Mouse (Mus musculus): Measurements from ENCODE around the gene Rassf2. TPM values are rescaled to one million over a fixed set of nuclear protein-coding genes. Genes with fewer than 3 reads are reported as not detected.

Rassf2 gene
- polyA plus RNA-seq, 1 experiment from 2014 or later, result 4.7 TPM

- H3K27ac ChIP-seq, result no peak overlapping the region
- no peaks in the 10 kb centered on the region for H3K27me3 ChIP-seq (ENCODE audit: insufficient read depth, poor library complexity, severe bottlenecking)
- H3K4me3 ChIP-seq, result no peak overlapping the region
- no peak for DNase-seq (ENCODE audit: low spot score)
- peaks cover 14% of the 10 kb centered on the region for H3K4me1 ChIP-seq
- no peaks in the 10 kb centered on the region for H3K9me3 ChIP-seq
- WGBS, result 87% methylated on average over 4 of the region's 4 CpGs
- H3K36me3 ChIP-seq, result no peaks in the 10 kb centered on the region
These were observed 16.9 kb downstream of the Rassf2 start for GRCm38 (mm10) chr2:132013152-132013551.

GRCm38 (mm10) chr2:132010781-132011180, 19.3 kb downstream of the Rassf2 start:
- WGBS, result 98% methylated on average over 2 of the region's 2 CpGs
- DNase-seq (ENCODE audit: low spot score), result no peak

GRCm38 (mm10) chr2:132008186-132008585, 21.9 kb downstream of the Rassf2 start:
- Histone ChIP-seq H3K36me3 (no peaks in the 10 kb centered on the region), H3K27me3 (ENCODE audit: insufficient read depth, poor library complexity, severe bottlenecking) (no peaks in the 10 kb centered on the region), H3K9me3 (no peaks in the 10 kb centered on the region), H3K4me3 (no peak overlapping the region), H3K27ac (no peak overlapping the region), H3K4me1 (peaks cover 21% of the 10 kb centered on the region)
- DNase-seq (ENCODE audit: low spot score), result no peak
- 48% methylated on average over 4 of the region's 4 CpGs for WGBS

More at GRCm38 (mm10) chr2:132010781-132011180, 19.3 kb downstream of the Rassf2 start:
- no peaks in the 10 kb centered on the region for H3K27me3 ChIP-seq (ENCODE audit: insufficient read depth, poor library complexity, severe bottlenecking)
- no peaks in the 10 kb centered on the region for H3K9me3 ChIP-seq
- peaks cover 21% of the 10 kb centered on the region for H3K4me1 ChIP-seq
- H3K36me3 ChIP-seq, result no peaks in the 10 kb centered on the region
- no peak overlapping the region for H3K27ac ChIP-seq
- H3K4me3 ChIP-seq, result no peak overlapping the region

GRCm38 (mm10) chr2:132007475-132007819, 22.6 kb downstream of the Rassf2 start:
- H3K4me1 ChIP-seq, result peaks cover 20% of the 10 kb centered on the region
- H3K36me3 ChIP-seq, result no peaks in the 10 kb centered on the region
- no peak overlapping the region for H3K4me3 ChIP-seq
- peak overlapping the region; percentile 48; the same call in 1 of the 2 replicates for H3K27ac ChIP-seq
- DNase-seq (ENCODE audit: low spot score), result no peak
- H3K27me3 ChIP-seq (ENCODE audit: insufficient read depth, poor library complexity, severe bottlenecking), result no peaks in the 10 kb centered on the region
- no peaks in the 10 kb centered on the region for H3K9me3 ChIP-seq
- WGBS, result 52% methylated on average over 6 of the region's 6 CpGs

- peaks cover 16% of the 10 kb centered on the region for H3K4me1 ChIP-seq
- no peak for DNase-seq (ENCODE audit: low spot score)
- H3K27me3 ChIP-seq (ENCODE audit: insufficient read depth, poor library complexity, severe bottlenecking), result no peaks in the 10 kb centered on the region
- no peaks in the 10 kb centered on the region for H3K36me3 ChIP-seq
- peak overlapping the region; percentile 48; the same call in 1 of the 2 replicates for H3K27ac ChIP-seq
- no peaks in the 10 kb centered on the region for H3K9me3 ChIP-seq
- 76% methylated on average over 18 of the region's 18 CpGs for WGBS
- no peak overlapping the region for H3K4me3 ChIP-seq
These were observed 23.2 kb downstream of the Rassf2 start for GRCm38 (mm10) chr2:132006561-132007474.

- peaks cover 24% of the 10 kb centered on the region for H3K4me1 ChIP-seq
- DNase-seq (ENCODE audit: low spot score), result no peak
- no peaks in the 10 kb centered on the region for H3K27me3 ChIP-seq (ENCODE audit: insufficient read depth, poor library complexity, severe bottlenecking)
- no peak overlapping the region for H3K4me3 ChIP-seq
- H3K9me3 ChIP-seq, result no peaks in the 10 kb centered on the region
- 75% methylated on average over 4 of the region's 4 CpGs for WGBS
- no peaks in the 10 kb centered on the region for H3K36me3 ChIP-seq
- H3K27ac ChIP-seq, result no peak overlapping the region
These were observed 24.6 kb downstream of the Rassf2 start for GRCm38 (mm10) chr2:132005445-132005844.

- Histone ChIP-seq H3K4me3 (no peak overlapping the region), H3K4me1 (peaks cover 24% of the 10 kb centered on the region), H3K36me3 (no peaks in the 10 kb centered on the region), H3K27ac (no peak overlapping the region), H3K27me3 (ENCODE audit: insufficient read depth, poor library complexity, severe bottlenecking) (no peaks in the 10 kb centered on the region), H3K9me3 (no peaks in the 10 kb centered on the region)
- 71% methylated on average over 9 of the region's 9 CpGs for WGBS
- no peak for DNase-seq (ENCODE audit: low spot score)
These were observed 25.4 kb downstream of the Rassf2 start for GRCm38 (mm10) chr2:132004495-132005136.

- 68% methylated on average over 5 of the region's 5 CpGs for WGBS
- Histone ChIP-seq H3K9me3 (no peaks in the 10 kb centered on the region), H3K36me3 (no peaks in the 10 kb centered on the region), H3K4me3 (no peak overlapping the region), H3K4me1 (peaks cover 24% of the 10 kb centered on the region), H3K27me3 (ENCODE audit: insufficient read depth, poor library complexity, severe bottlenecking) (no peaks in the 10 kb centered on the region), H3K27ac (no peak overlapping the region)
- no peak for DNase-seq (ENCODE audit: low spot score)
These were observed 26.1 kb downstream of the Rassf2 start for GRCm38 (mm10) chr2:132003916-132004315.

- no peaks in the 10 kb centered on the region for H3K36me3 ChIP-seq
- H3K27me3 ChIP-seq (ENCODE audit: insufficient read depth, poor library complexity, severe bottlenecking), result no peaks in the 10 kb centered on the region
- no peak overlapping the region for H3K27ac ChIP-seq
- H3K4me1 ChIP-seq, result peaks cover 17% of the 10 kb centered on the region; the same call in 1 of the 2 replicates
- WGBS, result 59% methylated on average over 13 of the region's 13 CpGs
- no peak overlapping the region for H3K4me3 ChIP-seq
- no peaks in the 10 kb centered on the region for H3K9me3 ChIP-seq
- DNase-seq (ENCODE audit: low spot score), result no peak
These were observed 28.2 kb downstream of the Rassf2 start for GRCm38 (mm10) chr2:132001696-132002334.

GRCm38 (mm10) chr2:131997356-131997755, 32.7 kb downstream of the Rassf2 start:
- Histone ChIP-seq H3K36me3 (0 out of 2 replicates have a peak, but pooled peaks cover 6% of the 10 kb centered on the region), H3K4me3 (no peak overlapping the region), H3K27me3 (ENCODE audit: insufficient read depth, poor library complexity, severe bottlenecking) (0 out of 2 replicates have a peak, but pooled peaks cover 12% of the 10 kb centered on the region), H3K27ac (no peak overlapping the region), H3K4me1 (peaks cover 25% of the 10 kb centered on the region), H3K9me3 (no peaks in the 10 kb centered on the region)
- WGBS, result 50% methylated on average over 5 of the region's 5 CpGs
- no peak for DNase-seq (ENCODE audit: low spot score)

GRCm38 (mm10) chr2:131996369-131996768, 33.7 kb downstream of the Rassf2 start:
- no peak overlapping the region for H3K27ac ChIP-seq
- 0 out of 2 replicates have a peak, but pooled peaks cover 6% of the 10 kb centered on the region for H3K36me3 ChIP-seq
- 0 out of 2 replicates have a peak, but pooled peaks cover 12% of the 10 kb centered on the region for H3K27me3 ChIP-seq (ENCODE audit: insufficient read depth, poor library complexity, severe bottlenecking)
- H3K4me3 ChIP-seq, result no peak overlapping the region
- 72% methylated on average over 7 of the region's 7 CpGs for WGBS
- H3K4me1 ChIP-seq, result peaks cover 20% of the 10 kb centered on the region
- DNase-seq (ENCODE audit: low spot score), result no peak
- H3K9me3 ChIP-seq, result no peaks in the 10 kb centered on the region

GRCm38 (mm10) chr2:131995742-131996141, 34.3 kb downstream of the Rassf2 start:
- Histone ChIP-seq H3K4me1 (peaks cover 17% of the 10 kb centered on the region), H3K4me3 (no peak overlapping the region), H3K9me3 (no peaks in the 10 kb centered on the region), H3K27me3 (ENCODE audit: insufficient read depth, poor library complexity, severe bottlenecking) (0 out of 2 replicates have a peak, but pooled peaks cover 12% of the 10 kb centered on the region), H3K27ac (no peak overlapping the region), H3K36me3 (0 out of 2 replicates have a peak, but pooled peaks cover 6% of the 10 kb centered on the region)
- no peak for DNase-seq (ENCODE audit: low spot score)
- WGBS, result 82% methylated on average over 12 of the region's 12 CpGs

Measured in heart, embryonic 10.5 days (tissue).